Mouse (Mus musculus) liver, embryonic 14 days (tissue): ENCODE measurements around the gene Ucp3. TPM values are rescaled to one million over a fixed set of nuclear protein-coding genes. Genes with fewer than 3 reads are reported as not detected.

Source experiments
- polyA plus RNA-seq: library from polyadenylated mRNA; depleted of rRNA; stranded (reverse); fragments of >200 nt; gene quantifications from 2 replicates; pipeline ENCODE4 v1.2.3, GENCODE M21; 2012; rRNA removed

Ucp3 gene
- polyA plus RNA-seq: 0.02 TPM in 1 of 2 replicates, not detected in the other

DNA sequence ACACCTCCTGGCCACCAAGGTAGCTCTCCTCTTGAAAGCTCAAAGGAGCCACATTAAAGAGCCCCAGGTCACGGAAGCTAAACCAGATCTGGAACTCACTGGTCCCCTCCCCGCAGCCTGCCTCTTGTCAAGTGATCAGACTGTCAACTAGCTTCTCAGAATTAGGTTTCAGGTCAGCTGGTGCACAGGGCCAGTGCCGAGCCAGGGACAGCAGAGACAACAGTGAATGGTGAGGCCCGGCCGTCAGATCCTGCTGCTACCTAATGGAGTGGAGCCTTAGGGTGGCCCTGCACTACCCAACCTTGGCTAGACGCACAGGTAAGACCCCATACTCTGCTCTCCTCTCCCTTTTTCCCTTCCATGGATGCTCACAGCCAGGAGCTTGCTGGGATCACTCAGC, at the start of gene Ucp3:
Ucp3 (plus strand) TSS at position 214 of the 400 bp plus-strand sequence.

DNA sequence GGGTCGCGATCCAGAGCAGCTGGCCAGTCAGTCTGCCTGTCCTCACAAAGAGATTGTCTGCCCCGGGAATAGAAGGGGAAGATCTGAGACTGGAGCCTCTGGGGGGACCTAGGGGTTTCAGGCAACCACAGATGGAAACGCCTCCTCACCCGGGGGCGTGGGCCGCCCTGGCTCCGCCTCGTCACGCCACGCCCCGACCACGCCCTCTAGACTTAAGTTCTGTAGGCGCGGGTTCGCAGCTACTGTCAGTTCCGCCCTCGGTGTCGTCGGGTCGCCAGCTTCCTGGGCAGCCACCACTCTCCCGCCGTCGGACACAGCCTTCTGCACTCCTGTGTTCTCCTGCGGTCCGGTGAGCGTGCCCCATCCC, 20.3 kb downstream of the Ucp3 start, which contains the start of gene Ucp2:
Ucp2 (plus strand) TSS at position 221 of the 367 bp plus-strand sequence.

DNA sequence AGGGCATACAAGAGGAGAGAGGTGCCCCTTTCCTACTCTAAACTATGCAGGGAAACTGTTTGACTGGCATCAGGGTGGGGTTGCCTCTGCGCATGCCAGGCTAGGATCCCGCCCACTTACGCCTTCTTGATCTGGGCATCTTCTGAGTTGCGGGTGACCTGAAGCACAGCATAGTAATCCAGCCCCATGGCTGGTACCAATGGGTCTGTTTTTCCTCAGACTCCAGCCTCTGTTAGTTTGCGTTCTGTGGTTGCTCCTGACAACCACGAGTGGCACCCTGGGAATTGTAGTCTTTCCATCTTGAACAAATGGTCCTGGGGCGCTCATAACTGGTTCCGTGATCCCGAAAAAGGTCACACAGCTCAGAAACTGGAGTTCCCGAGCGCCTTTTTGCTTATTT, 41.8 kb downstream of the Ucp3 start, which contains the start of gene Dnajb13:
Dnajb13 (minus strand) TSS at position 388 of the 400 bp plus-strand sequence.

Other genes starting within 250 kb of the Ucp3 start
- 2.3 and 2.6 TPM in 2 replicates for gene Pgm2l1, start 245.6 kb upstream of the Ucp3 start, polyA plus RNA-seq
- gene P4ha3, start 187.5 kb upstream of the Ucp3 start, polyA plus RNA-seq: 1.4 and 1.5 TPM in 2 replicates
- 9.3 and 9.8 TPM in 2 replicates for gene C2cd3, start 100.8 kb upstream of the Ucp3 start, polyA plus RNA-seq
- gene Ppme1, start 100.7 kb upstream of the Ucp3 start, polyA plus RNA-seq: 18.1 and 20.8 TPM in 2 replicates
- gene Ucp2, start 20.3 kb downstream of the Ucp3 start, polyA plus RNA-seq: 267 and 321 TPM in 2 replicates
- gene Dnajb13, start 42.0 kb downstream of the Ucp3 start, polyA plus RNA-seq: 0.50 and 0.53 TPM in 2 replicates
- 8.6 and 10.2 TPM in 2 replicates for gene Coa4, start 64.1 kb downstream of the Ucp3 start, polyA plus RNA-seq
- gene Rab6a, start 134.4 kb downstream of the Ucp3 start, polyA plus RNA-seq: 25.8 and 28.6 TPM in 2 replicates
- gene Mrpl48, start 135.3 kb downstream of the Ucp3 start, polyA plus RNA-seq: 22.2 and 24.7 TPM in 2 replicates
- 0.28 and 0.46 TPM in 2 replicates for gene Plekhb1, start 189.4 kb downstream of the Ucp3 start, polyA plus RNA-seq
- gene Fam168a, start 233.6 kb downstream of the Ucp3 start, polyA plus RNA-seq: 3.7 and 3.8 TPM in 2 replicates